Mouse (Mus musculus) liver, postnatal 0 days (tissue): Measurements from ENCODE around the gene Bicra. TPM values are rescaled to one million over a fixed set of nuclear protein-coding genes. Genes with fewer than 3 reads are reported as not detected.

Experiments used
- ATAC-seq: fragments of 200-750 bp; cut with Nextera tagmentation; 2 replicates; pipeline ENCODE4 v1.8.0; 2017; ENCODE audit warnings: mild to moderate bottlenecking, moderate library complexity
- DNase-seq: peaks from one replicate; pipeline ENCODE4 v3.0.0-alpha.2; 2016
- H3K27ac ChIP-seq: fragments of 300-500 bp; sonication (generic); 2 replicates; pipeline ENCODE4 v1.5.1; 2014; ENCODE audit warnings: antibody characterized with exemption, moderate library complexity, mild to moderate bottlenecking, low read depth
- H3K27me3 ChIP-seq: fragments of 300-500 bp; sonication (generic); 2 replicates; pipeline ENCODE4 v1.6.1; 2014; ENCODE audit warnings: low read length, control low read depth, mixed read lengths; ENCODE audit not compliant: insufficient read depth
- H3K36me3 ChIP-seq: fragments of 300-500 bp; sonication (generic); replicated peaks from 2 replicates; pipeline ENCODE4 v1.6.1; 2014; ENCODE audit warnings: mild to moderate bottlenecking, control low read depth, low read length, moderate library complexity, mixed read lengths; ENCODE audit not compliant: insufficient read depth
- H3K4me1 ChIP-seq: fragments of 300-500 bp; sonication (generic); 2 replicates; pipeline ENCODE4 v1.6.1; 2014; ENCODE audit warnings: antibody characterized with exemption, mild to moderate bottlenecking, control low read depth; ENCODE audit not compliant: insufficient read depth
- H3K4me2 ChIP-seq: fragments of 300-500 bp; sonication (generic); 2 replicates; pipeline ENCODE4 v1.6.1; 2014; ENCODE audit warnings: low read depth, mild to moderate bottlenecking, low read length, moderate library complexity, mixed read lengths
- H3K4me3 ChIP-seq: fragments of 300-500 bp; sonication (generic); 2 replicates; pipeline ENCODE4 v1.5.1; 2014; ENCODE audit warnings: low read depth, low read length
- H3K9ac ChIP-seq: fragments of 300-500 bp; sonication (generic); replicated peaks from 2 replicates; pipeline ENCODE4 v1.6.1; 2014; ENCODE audit warnings: mild to moderate bottlenecking, moderate library complexity
- H3K9me3 ChIP-seq: fragments of 300-500 bp; sonication (generic); 2 replicates; pipeline ENCODE4 v1.6.1; 2016; ENCODE audit warnings: mild to moderate bottlenecking, control low read depth, low read length, mixed read lengths
- CTCF ChIP-seq: sonication (generic); IDR thresholded peaks from 2 replicates; pipeline ENCODE4 v1.5.1; 2016; ENCODE audit warnings: antibody characterized with exemption, low read depth
- EP300 ChIP-seq: IDR thresholded peaks from 2 replicates; pipeline ENCODE4 v1.6.1; 2016; ENCODE audit warnings: antibody characterized with exemption, low read depth, mild to moderate bottlenecking
- WGBS: fragments of 180-500 bp; shearing (Covaris S2); extraction: QIAGEN DNeasy Blood & Tissue Kit; methylation state at CpG from one replicate; pipeline ENCODE4 v1.1.7; 2014; ENCODE audit not compliant: insufficient replicate concordance; 5-methylcytosine and 5-hydroxymethylcytosine counted together
- polyA plus RNA-seq: library from polyadenylated mRNA; unstranded; fragments of >200 nt; fragmentation: Nextera tagmentation; extraction: Ambion mirVana; gene quantifications from 2 replicates; pipeline ENCODE4 v1.2.1, GENCODE M21; 2015

Bicra gene
- polyA plus RNA-seq, 1 experiment from 2014 or later: 1.0 TPM

GRCm38 (mm10) chr7:15982729-15983407, 64.9 kb downstream of the Bicra start:
- H3K4me3 ChIP-seq: no peak overlapping the region
- ATAC-seq: no peak
- no peaks in the 10 kb centered on the region for H3K27me3 ChIP-seq
- TF ChIP-seq CTCF (peak; percentile 85), EP300 (no peak)
- no peaks in the 10 kb centered on the region for H3K9me3 ChIP-seq
- H3K9ac ChIP-seq: no peak overlapping the region
- H3K27ac ChIP-seq: no peak overlapping the region
- H3K36me3 ChIP-seq: peaks cover 28% of the 10 kb centered on the region
- H3K4me2 ChIP-seq: no peak overlapping the region
- 21% methylated on average over 4 of the region's 4 CpGs for WGBS
- no peak for DNase-seq
- peaks cover 14% of the 10 kb centered on the region; the same call in 1 of the 2 replicates for H3K4me1 ChIP-seq

GRCm38 (mm10) chr7:15981538-15981937, 66.2 kb downstream of the Bicra start:
- H3K27me3 ChIP-seq: no peaks in the 10 kb centered on the region
- peaks cover 24% of the 10 kb centered on the region for H3K36me3 ChIP-seq
- no peak overlapping the region for H3K9ac ChIP-seq
- no peak for TF ChIP-seq EP300
- TF ChIP-seq CTCF: no peak
- no peak overlapping the region for H3K4me3 ChIP-seq
- no peaks in the 10 kb centered on the region for H3K9me3 ChIP-seq
- DNase-seq (no peak), ATAC-seq (peak; percentile 81)
- H3K27ac ChIP-seq: peak overlapping the region; percentile 64
- H3K4me1 ChIP-seq: peaks cover 14% of the 10 kb centered on the region; the same call in 1 of the 2 replicates
- H3K4me2 ChIP-seq: no peak overlapping the region
- 60% methylated on average over 4 of the region's 4 CpGs for WGBS

GRCm38 (mm10) chr7:15980246-15980645, 67.5 kb downstream of the Bicra start:
- TF ChIP-seq EP300: no peak
- Histone ChIP-seq H3K4me1 (peaks cover 14% of the 10 kb centered on the region; the same call in 1 of the 2 replicates), H3K9me3 (no peaks in the 10 kb centered on the region), H3K36me3 (peaks cover 27% of the 10 kb centered on the region), H3K27ac (no peak overlapping the region), H3K4me2 (no peak overlapping the region), H3K4me3 (no peak overlapping the region), H3K9ac (no peak overlapping the region), H3K27me3 (no peaks in the 10 kb centered on the region)
- DNase-seq (no peak), ATAC-seq (peak; percentile 28)
- 76% methylated on average over 8 of the region's 8 CpGs for WGBS

GRCm38 (mm10) chr7:15975904-15976303, 71.8 kb downstream of the Bicra start:
- DNase-seq: peak; percentile 60
- Histone ChIP-seq H3K9ac (no peak overlapping the region), H3K36me3 (peaks cover 52% of the 10 kb centered on the region), H3K27ac (no peak overlapping the region), H3K4me2 (no peak overlapping the region), H3K27me3 (no peaks in the 10 kb centered on the region), H3K9me3 (no peaks in the 10 kb centered on the region), H3K4me3 (no peak overlapping the region), H3K4me1 (peaks cover 9% of the 10 kb centered on the region; the same call in 1 of the 2 replicates)
- ATAC-seq: peak; percentile 60
- TF ChIP-seq CTCF: peak; percentile 94
- no peak for TF ChIP-seq EP300
- WGBS: 70% methylated on average over 4 of the region's 4 CpGs

GRCm38 (mm10) chr7:15975451-15975850, 72.3 kb downstream of the Bicra start:
- Histone ChIP-seq H3K27ac (no peak overlapping the region), H3K27me3 (no peaks in the 10 kb centered on the region), H3K36me3 (peaks cover 52% of the 10 kb centered on the region), H3K9ac (no peak overlapping the region), H3K9me3 (no peaks in the 10 kb centered on the region), H3K4me2 (no peak overlapping the region), H3K4me3 (no peak overlapping the region), H3K4me1 (peaks cover 5% of the 10 kb centered on the region; the same call in 1 of the 2 replicates)
- TF ChIP-seq CTCF: no peak
- no peak for TF ChIP-seq EP300
- DNase-seq (no peak), ATAC-seq (no peak)
- WGBS: 87% methylated on average over 10 of the region's 10 CpGs

GRCm38 (mm10) chr7:15974712-15975111, 73.0 kb downstream of the Bicra start:
- ATAC-seq (no peak), DNase-seq (peak; percentile 73)
- no peak overlapping the region for H3K9ac ChIP-seq
- no peak overlapping the region for H3K27ac ChIP-seq
- H3K4me1 ChIP-seq: no peaks in the 10 kb centered on the region
- TF ChIP-seq CTCF (peak; percentile 83), EP300 (no peak)
- WGBS: 44% methylated on average over 5 of the region's 5 CpGs
- no peaks in the 10 kb centered on the region for H3K27me3 ChIP-seq
- H3K4me2 ChIP-seq: no peak overlapping the region
- no peak overlapping the region for H3K4me3 ChIP-seq
- H3K9me3 ChIP-seq: 0 out of 2 replicates have a peak, but pooled peaks cover 3% of the 10 kb centered on the region
- H3K36me3 ChIP-seq: peaks cover 52% of the 10 kb centered on the region
